Mouse (Mus musculus): ENCODE results near the gene Mark2. TPM values are rescaled to one million over a fixed set of nuclear protein-coding genes. Genes with fewer than 3 reads are reported as not detected.

Gene Mark2
- total RNA-seq, 2 experiments from 2014 or later, result 34.4 to 39.5 TPM

GRCm38 (mm10) chr19:7335656-7336055, 6.0 kb downstream of the Mark2 start:
- DNase-seq (ENCODE audit: low spot score), result no peak

GRCm38 (mm10) chr19:7334049-7334448, 7.6 kb downstream of the Mark2 start:
- DNase-seq (ENCODE audit: low spot score), result no peak

- DNase-seq (ENCODE audit: low spot score), result no peak
Measured at GRCm38 (mm10) chr19:7321391-7321790, 20.3 kb downstream of the Mark2 start.

GRCm38 (mm10) chr19:7320181-7320580, 21.5 kb downstream of the Mark2 start:
- no peak for DNase-seq (ENCODE audit: low spot score)

- no peak for DNase-seq (ENCODE audit: low spot score)
Measured at GRCm38 (mm10) chr19:7317716-7318115, 23.9 kb downstream of the Mark2 start.

- no peak for DNase-seq (ENCODE audit: low spot score)
Measured at GRCm38 (mm10) chr19:7316822-7317221, 24.8 kb downstream of the Mark2 start.

GRCm38 (mm10) chr19:7315587-7315984, 26.1 kb downstream of the Mark2 start:
- no peak for DNase-seq (ENCODE audit: low spot score)

- DNase-seq (ENCODE audit: low spot score), result no peak
Measured at GRCm38 (mm10) chr19:7314976-7315586, 26.6 kb downstream of the Mark2 start.

- DNase-seq (ENCODE audit: low spot score), result no peak
Measured at GRCm38 (mm10) chr19:7313660-7314059, 28.0 kb downstream of the Mark2 start.

- DNase-seq (ENCODE audit: low spot score), result no peak
Measured at GRCm38 (mm10) chr19:7311306-7311705, 30.4 kb downstream of the Mark2 start.

- DNase-seq (ENCODE audit: low spot score), result no peak
Measured at GRCm38 (mm10) chr19:7310704-7311103, 31.0 kb downstream of the Mark2 start.

GRCm38 (mm10) chr19:7309738-7310330, 31.8 kb downstream of the Mark2 start:
- DNase-seq (ENCODE audit: low spot score), result no peak

- DNase-seq (ENCODE audit: low spot score), result no peak
Measured at GRCm38 (mm10) chr19:7307995-7308770, 33.5 kb downstream of the Mark2 start.

GRCm38 (mm10) chr19:7306968-7307367, 34.7 kb downstream of the Mark2 start:
- DNase-seq (ENCODE audit: low spot score), result peak; percentile 89

GRCm38 (mm10) chr19:7305380-7306310, 36.0 kb downstream of the Mark2 start:
- DNase-seq (ENCODE audit: low spot score), result no peak

GRCm38 (mm10) chr19:7304801-7305200, 36.9 kb downstream of the Mark2 start:
- DNase-seq (ENCODE audit: low spot score), result peak; percentile 46

GRCm38 (mm10) chr19:7303796-7304195, 37.9 kb downstream of the Mark2 start:
- no peak for DNase-seq (ENCODE audit: low spot score)

GRCm38 (mm10) chr19:7302493-7302797, 39.2 kb downstream of the Mark2 start:
- DNase-seq (ENCODE audit: low spot score), result no peak

- no peak for DNase-seq (ENCODE audit: low spot score)
Measured at GRCm38 (mm10) chr19:7301647-7302492, 39.8 kb downstream of the Mark2 start.

GRCm38 (mm10) chr19:7300078-7300477, 41.6 kb downstream of the Mark2 start:
- DNase-seq (ENCODE audit: low spot score), result no peak

GRCm38 (mm10) chr19:7299052-7299451, 42.6 kb downstream of the Mark2 start:
- no peak for DNase-seq (ENCODE audit: low spot score)

Data from gastrocnemius, adult 18-20 months (tissue).